7 mouse cellular contexts compared by ENCODE assay signal in genomic region chr8:117115676-117116446, GRCm38 (mm10). TPM values are rescaled to one million over a fixed set of nuclear protein-coding genes. Genes with fewer than 3 reads are reported as not detected.
DNase-seq lines count a peak whose midpoint lies in the region; ATAC-seq lines count a peak whose summit lies in the region.

No protein-coding gene starts in this region.

- no peak overlapping the region for H3K9ac ChIP-seq in lung, embryonic 15.5 days
- H3K9ac ChIP-seq in stomach, embryonic 15.5 days = no peak overlapping the region

- ATAC-seq in cerebellum, adult (ENCODE audit: insufficient number of reproducible peaks, low FRiP score, low TSS enrichment) = peak; percentile 69
- ATAC-seq in lung, embryonic 15.5 days (ENCODE audit: borderline replicate concordance, extremely low read depth, low FRiP score, low TSS enrichment) = 0 out of 2 replicates have a peak, but pooled peaks have one; percentile 33
- peak; percentile 63; the same call in 1 of the 2 replicates for ATAC-seq in stomach, embryonic 15.5 days (ENCODE audit: insufficient read depth, low FRiP score, low read depth)

- H3K36me3 ChIP-seq in lung, embryonic 15.5 days = no peaks in the 10 kb centered on the region
- no peaks in the 10 kb centered on the region for H3K36me3 ChIP-seq in stomach, embryonic 15.5 days

- 13% methylated on average over 13 of the region's 13 CpGs for WGBS in lung, embryonic 15.5 days
- WGBS in stomach, embryonic 15.5 days = 10% methylated on average over 13 of the region's 13 CpGs

- H3K4me3 ChIP-seq in lung, embryonic 15.5 days = no peak overlapping the region
- no peak overlapping the region for H3K4me3 ChIP-seq in stomach, embryonic 15.5 days (replicated peaks)

- H3K4me2 ChIP-seq in lung, embryonic 15.5 days = peak overlapping the region; percentile 38
- H3K4me2 ChIP-seq in stomach, embryonic 15.5 days = peak overlapping the region; percentile 26

- peak overlapping the region; percentile 35 for H3K27ac ChIP-seq in lung, embryonic 15.5 days
- peak overlapping the region; percentile 87 for H3K27ac ChIP-seq in stomach, embryonic 15.5 days

- H3K9me3 ChIP-seq in lung, embryonic 15.5 days = no peaks in the 10 kb centered on the region
- no peaks in the 10 kb centered on the region for H3K9me3 ChIP-seq in stomach, embryonic 15.5 days

- H3K27me3 ChIP-seq in lung, embryonic 15.5 days = no peaks in the 10 kb centered on the region
- no peaks in the 10 kb centered on the region for H3K27me3 ChIP-seq in stomach, embryonic 15.5 days (replicated peaks)

- peak; percentile 44 for DNase-seq in MN1 (ENCODE audit: low spot score)
- peak; percentile 48 to 56 for DNase-seq in heart, adult 18-20 months
- DNase-seq in kidney, adult 18-20 months = peak; percentile 31
- DNase-seq in frontal cortex, adult 2 months (ENCODE audit: extremely low spot score in 1 of 2, low spot score in 1 of 2) = no peak

- H3K4me1 ChIP-seq in lung, embryonic 15.5 days = peaks cover 16% of the 10 kb centered on the region
- H3K4me1 ChIP-seq in stomach, embryonic 15.5 days = peaks cover 8% of the 10 kb centered on the region; the same call in 1 of the 2 replicates

RNA-seq across cellular contexts. Expression of gene Bco1, which starts 20.2 kb away (rescaled TPM):
- total RNA-seq in heart, adult 18-20 months (2021) = under 1 TPM in 1 of 2 experiments, not detected in 1; 0.15 TPM
- 0.52 and 0.72 TPM in 2 replicates for polyA plus RNA-seq in lung, embryonic 15.5 days (2015; fragmentation: Nextera tagmentation; extraction: Ambion mirVana)
- 1.1 and 1.2 TPM in 2 replicates for polyA plus RNA-seq in stomach, embryonic 15.5 days (2015; fragmentation: Nextera tagmentation; extraction: Ambion mirVana)
- 0.04 and 0.08 TPM in 2 replicates for polyA plus RNA-seq in frontal cortex, adult 2 months (2012; rRNA removed)

RNA-seq across cellular contexts. Expression of gene Pkd1l2, which starts 33.6 kb away (rescaled TPM):
- total RNA-seq in heart, adult 18-20 months (2021) = not detected
- polyA plus RNA-seq in lung, embryonic 15.5 days (2015; fragmentation: Nextera tagmentation; extraction: Ambion mirVana) = not detected in 2 replicates
- 0.10 and 0.18 TPM in 2 replicates for polyA plus RNA-seq in stomach, embryonic 15.5 days (2015; fragmentation: Nextera tagmentation; extraction: Ambion mirVana)
- 0.10 and 0.11 TPM in 2 replicates for polyA plus RNA-seq in frontal cortex, adult 2 months (2012; rRNA removed)

RNA-seq across cellular contexts. Expression of gene Gan, which starts 42.1 kb away (rescaled TPM):
- total RNA-seq in heart, adult 18-20 months (2021) = 1 to 10 TPM; 4.0 to 5.3 TPM
- 2.1 and 2.3 TPM in 2 replicates for polyA plus RNA-seq in lung, embryonic 15.5 days (2015; fragmentation: Nextera tagmentation; extraction: Ambion mirVana)
- 2.3 and 2.8 TPM in 2 replicates for polyA plus RNA-seq in stomach, embryonic 15.5 days (2015; fragmentation: Nextera tagmentation; extraction: Ambion mirVana)
- 8.1 and 8.6 TPM in 2 replicates for polyA plus RNA-seq in frontal cortex, adult 2 months (2012; rRNA removed)

Comparison
In these comparisons a context has a peak if more than half of its experiments do, and no peak if none do; other contexts are left out.
1. DNase-seq: peak in MN1 (single experiment), heart, adult 18-20 months (2 of 2) and kidney, adult 18-20 months (single experiment); none in frontal cortex, adult 2 months (0 of 2).
2. Peak in every context shown above with its lines, with median percentiles within 50 percentile points of each other: ATAC-seq.